Mouse (Mus musculus): ENCODE results near the gene Padi3. TPM values are rescaled to one million over a fixed set of nuclear protein-coding genes. Genes with fewer than 3 reads are reported as not detected.

Padi3 gene
- polyA plus RNA-seq (2012; ENCODE audit: insufficient read depth, low replicate concordance): 0.02 TPM in 1 of 2 replicates, not detected in the other

GRCm38 (mm10) chr4:140810458-140811260 lies at the start of gene Padi3:
TSS of gene Padi3 (minus strand) at chr4:140810648.
- no peaks in the 10 kb centered on the region for H3K36me3 ChIP-seq (replicated peaks; ENCODE audit: low read length)
- no peaks in the 10 kb centered on the region for H3K9me3 ChIP-seq
- TF ChIP-seq GATA1 (IDR thresholded peaks at IDR 0.05; ENCODE audit: borderline replicate concordance, low read length) (no peak), FLI1 (IDR thresholded peaks at IDR 0.05; ENCODE audit: low read length) (no peak)
- no peak within 1 kb of the TSS for H3K4me3 ChIP-seq (replicated peaks)
- peaks cover 40% of the 10 kb centered on the region for H3K27me3 ChIP-seq (replicated peaks)
- H3K4me1 ChIP-seq: peaks cover 48% of the 10 kb centered on the region

DNA sequence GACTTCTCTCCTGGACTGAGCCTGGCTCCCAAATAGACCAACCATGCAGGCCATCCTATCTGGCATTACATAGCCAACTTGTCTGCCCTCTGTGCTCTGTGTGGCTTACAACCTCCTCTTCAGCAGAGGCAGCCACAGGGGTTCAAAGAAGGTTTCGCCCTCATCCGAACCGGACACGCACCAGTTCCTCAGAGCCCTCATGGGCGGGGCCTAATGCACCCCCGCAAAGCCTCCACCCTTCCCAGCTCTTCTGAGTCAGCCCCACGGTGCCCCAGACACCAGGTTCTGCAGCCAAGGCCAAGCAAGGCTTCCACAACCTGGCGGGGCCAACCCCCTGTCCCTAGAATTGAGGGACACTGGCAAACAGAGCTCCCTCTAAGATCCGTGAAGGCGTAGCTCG lies 48.8 kb upstream of the Padi3 start:
- Histone ChIP-seq H3K4me1 (peaks cover 25% of the 10 kb centered on the region), H3K36me3 (replicated peaks; ENCODE audit: low read length) (no peaks in the 10 kb centered on the region), H3K27me3 (replicated peaks) (peaks cover 53% of the 10 kb centered on the region), H3K4me3 (replicated peaks) (no peak overlapping the region), H3K9me3 (peaks cover 7% of the 10 kb centered on the region; the same call in 1 of the 2 replicates)
- no peak for TF ChIP-seq GATA1 (IDR thresholded peaks at IDR 0.05; ENCODE audit: borderline replicate concordance, low read length)

- peaks cover 26% of the 10 kb centered on the region for H3K4me1 ChIP-seq
These were observed 47.4 kb upstream of the Padi3 start for GRCm38 (mm10) chr4:140857813-140858212.

GRCm38 (mm10) chr4:140857041-140857440 lies 46.6 kb upstream of the Padi3 start:
- TF ChIP-seq GATA1 (IDR thresholded peaks at IDR 0.05; ENCODE audit: borderline replicate concordance, low read length): no peak
- no peak for TF ChIP-seq FLI1 (IDR thresholded peaks at IDR 0.05; ENCODE audit: low read length)
- no peaks in the 10 kb centered on the region for H3K36me3 ChIP-seq (replicated peaks; ENCODE audit: low read length)
- no peak overlapping the region for H3K4me3 ChIP-seq (replicated peaks)
- H3K4me1 ChIP-seq: peaks cover 19% of the 10 kb centered on the region
- peaks cover 7% of the 10 kb centered on the region for H3K9me3 ChIP-seq
- H3K27me3 ChIP-seq (replicated peaks): peaks cover 50% of the 10 kb centered on the region

More at GRCm38 (mm10) chr4:140857813-140858212, 47.4 kb upstream of the Padi3 start:
- Histone ChIP-seq H3K27me3 (replicated peaks) (peaks cover 51% of the 10 kb centered on the region), H3K9me3 (peaks cover 4% of the 10 kb centered on the region; the same call in 1 of the 2 replicates), H3K36me3 (replicated peaks; ENCODE audit: low read length) (no peaks in the 10 kb centered on the region), H3K4me3 (replicated peaks) (no peak overlapping the region)
- TF ChIP-seq FLI1 (IDR thresholded peaks at IDR 0.05; ENCODE audit: low read length): no peak
- no peak for TF ChIP-seq GATA1 (IDR thresholded peaks at IDR 0.05; ENCODE audit: borderline replicate concordance, low read length)

DNA sequence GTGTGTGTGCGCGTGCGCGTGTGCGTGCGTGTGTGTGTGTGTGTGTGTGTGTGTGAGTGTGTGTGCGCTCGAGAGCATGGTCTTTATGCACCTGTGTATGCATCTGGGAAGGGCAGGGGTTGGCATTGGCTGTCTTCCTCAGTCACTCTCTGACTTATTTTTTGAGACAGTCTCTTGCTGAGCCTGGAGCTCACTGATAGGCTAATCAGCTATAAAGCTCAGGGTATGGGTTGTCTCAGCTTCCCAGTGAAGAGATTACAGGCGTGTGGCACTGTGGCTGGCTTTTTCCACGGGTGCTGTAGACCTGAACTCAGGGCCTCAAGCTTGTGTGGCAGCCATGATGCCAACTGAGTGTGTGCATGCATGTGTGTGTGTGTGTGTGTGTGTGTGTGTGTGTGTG lies 44.7 kb upstream of the Padi3 start:
- Histone ChIP-seq H3K4me1 (peaks cover 10% of the 10 kb centered on the region), H3K4me3 (replicated peaks) (no peak overlapping the region), H3K27me3 (replicated peaks) (peaks cover 63% of the 10 kb centered on the region), H3K9me3 (peaks cover 8% of the 10 kb centered on the region), H3K36me3 (replicated peaks; ENCODE audit: low read length) (no peaks in the 10 kb centered on the region)
- TF ChIP-seq FLI1 (IDR thresholded peaks at IDR 0.05; ENCODE audit: low read length): no peak

- Histone ChIP-seq H3K36me3 (replicated peaks; ENCODE audit: low read length) (no peaks in the 10 kb centered on the region), H3K9me3 (peaks cover 8% of the 10 kb centered on the region), H3K4me3 (replicated peaks) (no peak overlapping the region), H3K27me3 (replicated peaks) (peaks cover 66% of the 10 kb centered on the region), H3K4me1 (peaks cover 10% of the 10 kb centered on the region)
- TF ChIP-seq FLI1 (IDR thresholded peaks at IDR 0.05; ENCODE audit: low read length) (no peak), GATA1 (IDR thresholded peaks at IDR 0.05; ENCODE audit: borderline replicate concordance, low read length) (no peak)
These were observed 44.0 kb upstream of the Padi3 start for GRCm38 (mm10) chr4:140854455-140854864.

GRCm38 (mm10) chr4:140853626-140854025 lies 43.2 kb upstream of the Padi3 start:
- peaks cover 8% of the 10 kb centered on the region for H3K9me3 ChIP-seq
- peaks cover 65% of the 10 kb centered on the region for H3K27me3 ChIP-seq (replicated peaks)
- no peak overlapping the region for H3K4me3 ChIP-seq (replicated peaks)
- H3K36me3 ChIP-seq (replicated peaks; ENCODE audit: low read length): no peaks in the 10 kb centered on the region
- H3K4me1 ChIP-seq: peaks cover 10% of the 10 kb centered on the region
- TF ChIP-seq FLI1 (IDR thresholded peaks at IDR 0.05; ENCODE audit: low read length) (no peak), GATA1 (IDR thresholded peaks at IDR 0.05; ENCODE audit: borderline replicate concordance, low read length) (no peak)

- H3K27me3 ChIP-seq (replicated peaks): peaks cover 62% of the 10 kb centered on the region
These were observed 38.9 kb upstream of the Padi3 start for GRCm38 (mm10) chr4:140849310-140849709.

GRCm38 (mm10) chr4:140845666-140846065 lies 35.2 kb upstream of the Padi3 start, which contains the start of gene Padi1:
TSS of gene Padi1 (minus strand) at chr4:140845778.
- Histone ChIP-seq H3K4me3 (replicated peaks) (no peak within 1 kb of the TSS), H3K4me1 (peaks cover 5% of the 10 kb centered on the region; the same call in 1 of the 2 replicates), H3K9me3 (no peaks in the 10 kb centered on the region), H3K27me3 (replicated peaks) (peaks cover 66% of the 10 kb centered on the region), H3K36me3 (replicated peaks; ENCODE audit: low read length) (no peaks in the 10 kb centered on the region)
- TF ChIP-seq GATA1 (IDR thresholded peaks at IDR 0.05; ENCODE audit: borderline replicate concordance, low read length) (no peak), FLI1 (IDR thresholded peaks at IDR 0.05; ENCODE audit: low read length) (no peak)

More at GRCm38 (mm10) chr4:140849310-140849709, 38.9 kb upstream of the Padi3 start:
- Histone ChIP-seq H3K9me3 (peaks cover 4% of the 10 kb centered on the region; the same call in 1 of the 2 replicates), H3K4me3 (replicated peaks) (no peak overlapping the region), H3K36me3 (replicated peaks; ENCODE audit: low read length) (no peaks in the 10 kb centered on the region), H3K4me1 (peaks cover 6% of the 10 kb centered on the region; the same call in 1 of the 2 replicates)
- TF ChIP-seq GATA1 (IDR thresholded peaks at IDR 0.05; ENCODE audit: borderline replicate concordance, low read length) (no peak), FLI1 (IDR thresholded peaks at IDR 0.05; ENCODE audit: low read length) (no peak)

DNA sequence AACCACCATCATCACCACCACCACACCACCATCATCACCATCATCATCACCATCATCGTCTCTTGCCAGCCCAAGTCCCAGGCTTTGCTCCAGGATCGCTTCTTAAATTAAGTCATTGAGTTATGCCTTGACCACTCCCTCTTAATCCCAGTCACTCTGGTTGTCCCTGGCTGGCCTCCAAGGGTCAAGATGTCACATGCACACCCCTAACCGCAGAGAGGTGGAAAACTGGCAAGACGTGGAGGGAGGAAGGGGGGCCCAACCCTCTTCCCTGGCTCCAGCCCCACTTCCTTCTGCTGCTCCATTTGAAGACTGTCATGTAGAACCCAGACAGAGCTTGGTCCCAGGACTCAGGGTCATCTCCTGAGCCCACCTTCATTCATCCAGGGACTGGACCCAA lies 34.5 kb upstream of the Padi3 start:
- Histone ChIP-seq H3K36me3 (replicated peaks; ENCODE audit: low read length) (no peaks in the 10 kb centered on the region), H3K9me3 (no peaks in the 10 kb centered on the region), H3K4me1 (peaks cover 5% of the 10 kb centered on the region; the same call in 1 of the 2 replicates), H3K4me3 (replicated peaks) (no peak overlapping the region), H3K27me3 (replicated peaks) (peaks cover 60% of the 10 kb centered on the region)
- TF ChIP-seq GATA1 (IDR thresholded peaks at IDR 0.05; ENCODE audit: borderline replicate concordance, low read length) (no peak), FLI1 (IDR thresholded peaks at IDR 0.05; ENCODE audit: low read length) (no peak)
